Mouse (Mus musculus): Measurements from ENCODE around the gene Arhgap15. TPM values are rescaled to one million over a fixed set of nuclear protein-coding genes. Genes with fewer than 3 reads are reported as not detected.

The Arhgap15 gene
- total and polyA plus RNA-seq, 3 experiments = 16.6 to 40.3 (median 19.8) TPM

GRCm38 (mm10) chr2:43950741-43951140 lies 202.1 kb downstream of the Arhgap15 start:
- Histone ChIP-seq H3K27me3 (replicated peaks) (no peaks in the 10 kb centered on the region), H3K4me1 (ENCODE audit: control insufficient read depth in 1 of 2, insufficient read depth in 2 of 2) (no peaks in the 10 kb centered on the region), H3K9me3 (replicated peaks; ENCODE audit: low read length) (no peaks in the 10 kb centered on the region), H3K36me3 (replicated peaks in 1 of 2; ENCODE audit: control insufficient read depth in 1 of 2, insufficient read depth in 1 of 2, low read length in 1 of 2) (no peaks in the 10 kb centered on the region), H3K4me3 (replicated peaks in 1 of 3; ENCODE audit: low read depth in 2 of 3, low read length in 2 of 3, poor library complexity in 1 of 3) (no peak overlapping the region), H3K27ac (ENCODE audit: insufficient read depth, low read depth) (no peak overlapping the region), H3K79me2 (replicated peaks; ENCODE audit: control insufficient read depth, extremely low read depth, insufficient read depth, poor library complexity, severe bottlenecking) (no peaks in the 10 kb centered on the region), H3K4me2 (ENCODE audit: insufficient read depth, low read depth, poor library complexity, severe bottlenecking) (no peak overlapping the region), H3K9ac (ENCODE audit: insufficient read depth, low read depth) (no peak overlapping the region)
- TF ChIP-seq ZKSCAN1 (IDR thresholded peaks at IDR 0.05; ENCODE audit: borderline replicate concordance, low read depth, low read length) (no peak), ELF1 (IDR thresholded peaks at IDR 0.05; ENCODE audit: low read depth, low read length) (no peak), USF2 (conservative IDR thresholded peaks at IDR 0.05; ENCODE audit: low read depth, low read length) (no peak), SIN3A (IDR thresholded peaks at IDR 0.05; ENCODE audit: low read length) (no peak), NRF1 (IDR thresholded peaks at IDR 0.05; ENCODE audit: low read depth, low read length) (no peak), TCF12 (IDR thresholded peaks at IDR 0.05; ENCODE audit: low read depth, low read length) (no peak), NELFE (IDR thresholded peaks at IDR 0.05; ENCODE audit: low read depth, low read length) (no peak)
- DNase-seq (ENCODE audit: extremely low read depth) = no peak
- dilution Hi-C loops (cut with MboI; ENCODE audit: extremely low pct_ligation_motif_present, extremely low pct_unique_long_range_greater_than_20kb, low sequenced_read_pairs) = no loop called here
- in situ Hi-C loops (cut with MboI; ENCODE audit: low pct_ligation_motif_present, low pct_unique_long_range_greater_than_20kb, low sequenced_read_pairs) = no loop called here

- dilution Hi-C loops (cut with MboI; ENCODE audit: extremely low pct_ligation_motif_present, extremely low pct_unique_long_range_greater_than_20kb, low sequenced_read_pairs) (no loop called here), in situ Hi-C loops (cut with MboI; ENCODE audit: low pct_ligation_motif_present, low pct_unique_long_range_greater_than_20kb, low sequenced_read_pairs) (no loop called here)
- Histone ChIP-seq H3K9ac (ENCODE audit: insufficient read depth, low read depth) (no peak overlapping the region), H3K9me3 (replicated peaks; ENCODE audit: low read length) (no peaks in the 10 kb centered on the region), H3K4me2 (ENCODE audit: insufficient read depth, low read depth, poor library complexity, severe bottlenecking) (no peak overlapping the region), H3K27me3 (replicated peaks) (no peaks in the 10 kb centered on the region), H3K79me2 (replicated peaks; ENCODE audit: control insufficient read depth, extremely low read depth, insufficient read depth, poor library complexity, severe bottlenecking) (no peaks in the 10 kb centered on the region), H3K27ac (ENCODE audit: insufficient read depth, low read depth) (no peak overlapping the region), H3K4me1 (ENCODE audit: control insufficient read depth in 1 of 2, insufficient read depth in 2 of 2) (no peaks in the 10 kb centered on the region), H3K36me3 (replicated peaks in 1 of 2; ENCODE audit: control insufficient read depth in 1 of 2, insufficient read depth in 1 of 2, low read length in 1 of 2) (no peaks in the 10 kb centered on the region), H3K4me3 (replicated peaks in 1 of 3; ENCODE audit: low read depth in 2 of 3, low read length in 2 of 3, poor library complexity in 1 of 3) (no peak overlapping the region)
- no peak for DNase-seq (ENCODE audit: extremely low read depth)
- TF ChIP-seq MYC (IDR thresholded peaks at IDR 0.05; ENCODE audit: low read depth, low read length) (no peak), MAX (IDR thresholded peaks at IDR 0.05; ENCODE audit: low read length) (no peak), ZMIZ1 (IDR thresholded peaks at IDR 0.05; ENCODE audit: low read depth, low read length) (no peak), ZKSCAN1 (IDR thresholded peaks at IDR 0.05; ENCODE audit: borderline replicate concordance, low read depth, low read length) (no peak), CHD1 (IDR thresholded peaks at IDR 0.05; ENCODE audit: low read depth, low read length) (no peak), KAT2A (IDR thresholded peaks at IDR 0.05; ENCODE audit: insufficient replicate concordance, low read length) (no peak), PAX5 (IDR thresholded peaks at IDR 0.05; ENCODE audit: low read length) (no peak), ZNF384 (IDR thresholded peaks at IDR 0.05; ENCODE audit: low read depth, low read length) (no peak), ZC3H11A (IDR thresholded peaks at IDR 0.05; ENCODE audit: low read depth, low read length) (no peak), BHLHE40 (IDR thresholded peaks at IDR 0.05; ENCODE audit: low read depth, low read length) (no peak), USF2 (conservative IDR thresholded peaks at IDR 0.05; ENCODE audit: low read depth, low read length) (no peak), MXI1 (IDR thresholded peaks at IDR 0.05; ENCODE audit: low read depth, low read length) (no peak), NRF1 (IDR thresholded peaks at IDR 0.05; ENCODE audit: low read depth, low read length) (no peak), SMC3 (IDR thresholded peaks at IDR 0.05; ENCODE audit: low read depth, low read length) (no peak), IRF4 (IDR thresholded peaks at IDR 0.05; ENCODE audit: low read depth, low read length) (no peak), ETS1 (conservative IDR thresholded peaks at IDR 0.05; ENCODE audit: low read depth, low read length) (no peak), POLR2AphosphoS2 (IDR thresholded peaks at IDR 0.05; ENCODE audit: low read depth, low read length) (no peak), TBP (conservative IDR thresholded peaks at IDR 0.05; ENCODE audit: low read depth, low read length) (no peak), ELF1 (IDR thresholded peaks at IDR 0.05; ENCODE audit: low read depth, low read length) (no peak)
Observed at GRCm38 (mm10) chr2:43959189-43959588, 210.6 kb downstream of the Arhgap15 start.

All from CH12.LX (cell line).